Comparison of ENCODE assay signal across 10 mouse cellular contexts in the genomic region with DNA sequence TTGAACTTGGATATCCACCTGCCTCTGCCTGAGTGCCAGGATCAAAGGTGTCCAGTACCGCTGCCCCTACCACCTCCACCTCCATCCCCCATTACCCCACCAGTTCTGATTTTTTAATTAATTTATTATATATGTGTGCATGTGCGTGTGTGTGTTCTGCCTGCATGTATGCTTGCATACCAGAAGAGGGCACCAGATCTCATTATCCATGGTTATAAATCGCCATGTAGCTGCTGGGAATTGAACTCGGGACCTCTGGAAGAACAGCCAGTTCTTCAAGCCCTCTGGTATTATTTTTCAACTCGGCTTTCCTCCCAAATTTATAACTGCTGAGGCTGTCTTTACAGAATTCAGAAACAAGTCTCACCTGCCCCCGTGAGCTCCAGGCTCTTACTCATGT. TPM values are rescaled to one million over a fixed set of nuclear protein-coding genes. Genes with fewer than 3 reads are reported as not detected.
DNase-seq lines count a peak whose midpoint lies in the region; ATAC-seq and TF ChIP-seq lines count a peak whose summit lies in the region.
"Had no signal": no experiment of that assay in that cellular context is flagged by ENCODE, and none has a peak within 500 bp of the region (broad histone marks: within the 10 kb centered on the region; RNA-seq: fewer than 3 reads in every experiment).

No protein-coding gene starts in this region.

- no peaks in the 10 kb centered on the region for H3K36me3 ChIP-seq in heart, adult 2 months (ENCODE audit: control insufficient read depth, insufficient read depth, low read length)
- H3K36me3 ChIP-seq in C2C12 (ENCODE audit: control insufficient read depth, insufficient read depth) = peaks cover 41% of the 10 kb centered on the region
- H3K36me3 ChIP-seq in forebrain, embryonic 11.5 days (ENCODE audit: control insufficient read depth, insufficient read depth, low read length) = peaks cover 4% of the 10 kb centered on the region; the same call in 1 of the 2 replicates
- H3K36me3 ChIP-seq in liver, embryonic 13.5 days = peaks cover 45% of the 10 kb centered on the region

- TF ChIP-seq CTCF in heart, adult 2 months (IDR thresholded peaks at IDR 0.05) = 0 out of 2 replicates have a peak, but pooled peaks have one; percentile 9
- no peak for TF ChIP-seq CTCF in C2C12 (IDR thresholded peaks at IDR 0.05; ENCODE audit: control insufficient read depth, insufficient read depth, insufficient read length)

- no peak overlapping the region for H3ac ChIP-seq in C2C12 (ENCODE audit: control insufficient read depth, insufficient read length, low read depth)

- H3K79me2 ChIP-seq in heart, adult 2 months (replicated peaks; ENCODE audit: control insufficient read depth, insufficient read depth, low read length) = no peaks in the 10 kb centered on the region
- peaks cover 54% of the 10 kb centered on the region for H3K79me2 ChIP-seq in C2C12 (ENCODE audit: control insufficient read depth, insufficient read depth)

- intact Hi-C loops in heart, adult 2 months (cut with DNase I) = loop anchor here (5.0 kb wide), 2 partner anchors 56 to 146 kb away; a partner anchor contains a TSS
- intact Hi-C loops in left cerebral cortex, postnatal 10 days (cut with DNase I) = loop anchor here (5.0 kb wide), 1 partner anchor 141 kb away; no protein-coding TSS in a partner anchor

- no peaks in the 10 kb centered on the region; the same call in 1 of the 2 replicates for H3K4me1 ChIP-seq in heart, adult 2 months (ENCODE audit: control insufficient read depth, insufficient read depth, low read length)
- peaks cover 3% of the 10 kb centered on the region; the same call in 1 of the 2 replicates for H3K4me1 ChIP-seq in forebrain, embryonic 11.5 days (replicated peaks; ENCODE audit: control insufficient read depth, insufficient read depth, low read length)
- H3K4me1 ChIP-seq in liver, embryonic 13.5 days (replicated peaks) = peaks cover 40% of the 10 kb centered on the region

- TF ChIP-seq EP300 in heart, adult 2 months (IDR thresholded peaks at IDR 0.05; ENCODE audit: insufficient read depth, low read depth, low read length) = no peak

- WGBS in heart, adult 2 months = 95% methylated on average over 6 of the region's 6 CpGs
- 94% methylated on average over 6 of the region's 6 CpGs for WGBS in forebrain, embryonic 11.5 days
- WGBS in liver, embryonic 13.5 days (ENCODE audit: insufficient replicate concordance) = 79% methylated on average over 6 of the region's 6 CpGs

- TF ChIP-seq POLR2A in heart, adult 2 months (IDR thresholded peaks at IDR 0.05; ENCODE audit: insufficient read depth, low read depth, low read length) = no peak

- peaks cover 39% of the 10 kb centered on the region for H3K79me3 ChIP-seq in C2C12 (ENCODE audit: low read depth)

- no peak for DNase-seq in heart, adult 2 months
- no peak for DNase-seq in heart, adult 11 months
- DNase-seq in forebrain, embryonic 11.5 days (ENCODE audit: low spot score) = no peak
- no peak for DNase-seq in liver, embryonic 13.5 days
- no peak for DNase-seq in left cerebral cortex, postnatal 10 days (ENCODE audit: extremely low spot score in 1 of 2, low spot score in 2 of 2)
- no peak for DNase-seq in gastrocnemius, adult 8-10 months (ENCODE audit: low spot score in 2 of 2)
- DNase-seq: kidney, adult 11 months; right cerebral cortex, postnatal 25 days had no signal

- no peak overlapping the region for H3K27ac ChIP-seq in heart, adult 2 months
- no peak overlapping the region for H3K27ac ChIP-seq in forebrain, embryonic 11.5 days (ENCODE audit: low read depth, low read length)
- H3K27ac ChIP-seq in liver, embryonic 13.5 days = 0 out of 2 replicates have a peak overlapping the region, but pooled peaks have one; percentile 71

- no peaks in the 10 kb centered on the region for H3K27me3 ChIP-seq in heart, adult 2 months (ENCODE audit: control insufficient read depth, insufficient read depth, low read length)
- H3K27me3 ChIP-seq in C2C12 (ENCODE audit: control insufficient read depth, insufficient read depth, insufficient read length) = no peaks in the 10 kb centered on the region
- H3K27me3 ChIP-seq in forebrain, embryonic 11.5 days (ENCODE audit: control insufficient read depth, insufficient read depth, low read length) = no peaks in the 10 kb centered on the region
- no peaks in the 10 kb centered on the region for H3K27me3 ChIP-seq in liver, embryonic 13.5 days

- no peak overlapping the region for H3K4me3 ChIP-seq in heart, adult 2 months
- peak overlapping the region; percentile 84 for H3K4me3 ChIP-seq in C2C12 (ENCODE audit: insufficient read depth, poor library complexity, severe bottlenecking)
- H3K4me3 ChIP-seq in forebrain, embryonic 11.5 days (ENCODE audit: low read depth, low read length) = peak overlapping the region; percentile 71; the same call in 1 of the 2 replicates
- peak overlapping the region; percentile 86 for H3K4me3 ChIP-seq in liver, embryonic 13.5 days (replicated peaks)

- H3K9me3 ChIP-seq in forebrain, embryonic 11.5 days (ENCODE audit: control insufficient read depth, low read length) = no peaks in the 10 kb centered on the region
- no peaks in the 10 kb centered on the region for H3K9me3 ChIP-seq in liver, embryonic 13.5 days (replicated peaks)

- H3K9ac ChIP-seq in heart, adult 2 months (ENCODE audit: low read depth, low read length) = no peak overlapping the region
- H3K9ac ChIP-seq in forebrain, embryonic 11.5 days (ENCODE audit: low read length) = no peak overlapping the region; the same call in 1 of the 2 replicates
- H3K9ac ChIP-seq in liver, embryonic 13.5 days = peak overlapping the region; percentile 82; the same call in 1 of the 2 replicates

- no peak for ATAC-seq in forebrain, embryonic 11.5 days (replicated peaks; ENCODE audit: low FRiP score)
- ATAC-seq in liver, embryonic 13.5 days (ENCODE audit: low read depth) = no peak
- no peak for ATAC-seq in monocyte, adult 5-6 weeks (replicated peaks; ENCODE audit: insufficient number of reproducible peaks, low FRiP score, low TSS enrichment, poor library complexity, severe bottlenecking)

- H3K4me2 ChIP-seq in forebrain, embryonic 11.5 days (ENCODE audit: low read depth, low read length, severe bottlenecking) = peak overlapping the region; percentile 48
- H3K4me2 ChIP-seq in liver, embryonic 13.5 days = peak overlapping the region; percentile 96

TF ChIP-seq in C2C12, 6 proteins besides CTCF, POLR2A, EP300 and RAD21:
- TF ChIP-seq MAX (IDR thresholded peaks at IDR 0.05) (no peak), MYOG (IDR thresholded peaks at IDR 0.05; ENCODE audit: control insufficient read depth, extremely low read depth, insufficient read length) (no peak), MYOD1 (IDR thresholded peaks at IDR 0.05; ENCODE audit: control insufficient read depth, insufficient read length, low read depth) (no peak), CEBPB (IDR thresholded peaks at IDR 0.05; ENCODE audit: low read depth) (no peak), USF1 (IDR thresholded peaks at IDR 0.05; ENCODE audit: low read depth) (no peak), FOSL1 (IDR thresholded peaks at IDR 0.05; ENCODE audit: insufficient read depth, low read length, poor library complexity, severe bottlenecking) (no peak)

RNA-seq across cellular contexts. Expression of a gene that starts 8.8 kb away (rescaled TPM):
- 1 to 10 TPM; 5.2 to 5.6 TPM for total RNA-seq in heart, adult 2 months (2021)
- 9.8 and 9.9 TPM in 2 replicates for polyA plus RNA-seq in heart, adult 2 months (2012; rRNA removed)
- polyA plus RNA-seq in C2C12 (2012; fragmentation: generic; extraction: Trizol) = 48.5 TPM
- 48.9 and 49.3 TPM in 2 replicates for polyA plus RNA-seq in forebrain, embryonic 11.5 days (2014; fragmentation: Nextera tagmentation; extraction: Ambion mirVana)
- polyA plus RNA-seq in liver, embryonic 13.5 days (2015; fragmentation: Nextera tagmentation; extraction: Ambion mirVana) = 36.9 and 39.4 TPM in 2 replicates
- total RNA-seq in left cerebral cortex, postnatal 10 days (2021) = 10 to 100 TPM; 29.4 to 38.2 TPM
- total RNA-seq in monocyte, adult 5-6 weeks (2017) = 4.3 to 6.1 TPM (median 5.3 TPM) in 3 replicates
- 1 to 10 TPM; 5.4 to 6.6 (median 5.7) TPM for total RNA-seq in gastrocnemius, adult 8-10 months (2022)

RNA-seq across cellular contexts. Expression of a gene that starts 9.0 kb away (rescaled TPM):
- 1,000 to 10,000 TPM; 1,326 to 1,509 TPM for total RNA-seq in heart, adult 2 months (2021)
- 764 and 972 TPM in 2 replicates for polyA plus RNA-seq in heart, adult 2 months (2012; rRNA removed)
- 178 TPM for polyA plus RNA-seq in C2C12 (2012; fragmentation: generic; extraction: Trizol)
- 225 and 246 TPM in 2 replicates for polyA plus RNA-seq in forebrain, embryonic 11.5 days (2014; fragmentation: Nextera tagmentation; extraction: Ambion mirVana)
- 163 and 179 TPM in 2 replicates for polyA plus RNA-seq in liver, embryonic 13.5 days (2015; fragmentation: Nextera tagmentation; extraction: Ambion mirVana)
- 100 to 1,000 TPM; 329 to 338 TPM for total RNA-seq in left cerebral cortex, postnatal 10 days (2021)
- total RNA-seq in monocyte, adult 5-6 weeks (2017) = 166 to 246 TPM (median 210 TPM) in 3 replicates
- 100 to 1,000 TPM; 461 to 515 (median 488) TPM for total RNA-seq in gastrocnemius, adult 8-10 months (2022)

RNA-seq across cellular contexts. Expression of a gene that starts 53.6 kb away (rescaled TPM):
- 10 to 100 TPM in 1 of 2 experiments, 1 to 10 TPM in 1; 9.3 to 13.1 TPM for total RNA-seq in heart, adult 2 months (2021)
- 6.8 and 16.4 TPM in 2 replicates for polyA plus RNA-seq in heart, adult 2 months (2012; rRNA removed)
- polyA plus RNA-seq in C2C12 (2012; fragmentation: generic; extraction: Trizol) = 13.6 TPM
- polyA plus RNA-seq in forebrain, embryonic 11.5 days (2014; fragmentation: Nextera tagmentation; extraction: Ambion mirVana) = 29.8 and 31.1 TPM in 2 replicates
- polyA plus RNA-seq in liver, embryonic 13.5 days (2015; fragmentation: Nextera tagmentation; extraction: Ambion mirVana) = 11.1 and 12.9 TPM in 2 replicates
- 10 to 100 TPM; 14.1 to 14.4 TPM for total RNA-seq in left cerebral cortex, postnatal 10 days (2021)
- total RNA-seq in monocyte, adult 5-6 weeks (2017) = 26.9 to 32.1 TPM (median 29.4 TPM) in 3 replicates
- total RNA-seq in gastrocnemius, adult 8-10 months (2022) = 10 to 100 TPM in 1 of 4 experiments, 1 to 10 TPM in 3; 5.6 to 10.3 (median 7.2) TPM
